Mouse (Mus musculus) embryonic fibroblast, embryonic 13.5 days (primary cell): Measurements from ENCODE around the gene Rchy1.

ENCODE experiments used
- CTCF ChIP-seq: IDR thresholded peaks from 2 replicates; pipeline ENCODE4 v1.5.1; 2011; ENCODE audit warnings: mild to moderate bottlenecking, control low read depth, low read length, moderate library complexity, borderline replicate concordance; ENCODE audit not compliant: insufficient read depth
- POLR2A ChIP-seq: IDR thresholded peaks from 2 replicates; pipeline ENCODE4 v1.6.1; 2011; ENCODE audit warnings: low read depth, mild to moderate bottlenecking, control low read depth, low read length, moderate library complexity

DNA sequence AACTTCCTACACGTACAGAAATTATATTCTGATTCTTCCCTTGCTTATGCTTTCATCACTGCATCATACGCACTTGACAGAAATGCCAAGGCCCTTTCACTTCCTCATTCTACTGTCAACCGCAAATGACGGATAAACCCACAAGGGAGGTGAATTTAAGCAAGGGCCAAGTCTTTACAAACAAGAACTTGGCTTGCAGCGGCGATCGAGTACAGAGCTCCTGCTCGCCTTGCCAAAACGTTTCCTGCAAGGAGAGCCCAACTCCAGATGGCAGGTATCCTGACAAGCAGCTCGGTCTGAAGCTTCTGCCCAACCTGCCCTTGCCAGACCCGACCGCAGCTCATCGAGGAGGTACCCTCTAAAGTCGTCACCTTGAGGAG is 619 bp downstream of the Rchy1 start:
- no peak for TF ChIP-seq CTCF
- no peak for TF ChIP-seq POLR2A
